Mouse (Mus musculus): Measurements from ENCODE around the gene Afg3l1.
"Not testable (repeated sequence)": the region's sequence is repeated elsewhere in the genome, so short reads cannot be mapped to it uniquely, and the experiment has no call there.

Gene Afg3l1

GRCm38 (mm10) chr8:123477737-123478258, at the start of gene Afg3l1:
Gene Afg3l1 (plus strand): TSS chr8:123477903.
- peak; percentile 92 for ATAC-seq (ENCODE audit: insufficient number of reproducible peaks, low FRiP score, low TSS enrichment)

GRCm38 (mm10) chr8:123428343-123428893, 49.3 kb upstream of the Afg3l1 start:
- no peak for ATAC-seq (ENCODE audit: insufficient number of reproducible peaks, low FRiP score, low TSS enrichment)

GRCm38 (mm10) chr8:123428939-123429721, 48.6 kb upstream of the Afg3l1 start:
- ATAC-seq (ENCODE audit: insufficient number of reproducible peaks, low FRiP score, low TSS enrichment): no peak

GRCm38 (mm10) chr8:123429722-123430013, 48.0 kb upstream of the Afg3l1 start:
- ATAC-seq (ENCODE audit: insufficient number of reproducible peaks, low FRiP score, low TSS enrichment): not testable (repeated sequence)

GRCm38 (mm10) chr8:123430936-123431335, 46.8 kb upstream of the Afg3l1 start:
- not testable (repeated sequence) for ATAC-seq (ENCODE audit: insufficient number of reproducible peaks, low FRiP score, low TSS enrichment)

GRCm38 (mm10) chr8:123431616-123432365, 45.9 kb upstream of the Afg3l1 start:
- no peak for ATAC-seq (ENCODE audit: insufficient number of reproducible peaks, low FRiP score, low TSS enrichment)

GRCm38 (mm10) chr8:123432381-123432780, 45.3 kb upstream of the Afg3l1 start:
- ATAC-seq (ENCODE audit: insufficient number of reproducible peaks, low FRiP score, low TSS enrichment): no peak

GRCm38 (mm10) chr8:123433241-123433974, 44.3 kb upstream of the Afg3l1 start:
- ATAC-seq (ENCODE audit: insufficient number of reproducible peaks, low FRiP score, low TSS enrichment): not testable (repeated sequence)

GRCm38 (mm10) chr8:123441788-123442187, 35.9 kb upstream of the Afg3l1 start:
- no peak for ATAC-seq (ENCODE audit: insufficient number of reproducible peaks, low FRiP score, low TSS enrichment)

- peak; percentile 7; the same call in 1 of the 2 replicates for ATAC-seq (ENCODE audit: insufficient number of reproducible peaks, low FRiP score, low TSS enrichment)
These were observed 35.4 kb upstream of the Afg3l1 start for GRCm38 (mm10) chr8:123442351-123442750.

GRCm38 (mm10) chr8:123442871-123443575, 34.7 kb upstream of the Afg3l1 start:
- peak; percentile 89 for ATAC-seq (ENCODE audit: insufficient number of reproducible peaks, low FRiP score, low TSS enrichment)

GRCm38 (mm10) chr8:123443576-123443921, 34.2 kb upstream of the Afg3l1 start:
- no peak for ATAC-seq (ENCODE audit: insufficient number of reproducible peaks, low FRiP score, low TSS enrichment)

- no peak for ATAC-seq (ENCODE audit: insufficient number of reproducible peaks, low FRiP score, low TSS enrichment)
These were observed 33.6 kb upstream of the Afg3l1 start for GRCm38 (mm10) chr8:123444131-123444530.

- no peak for ATAC-seq (ENCODE audit: insufficient number of reproducible peaks, low FRiP score, low TSS enrichment)
These were observed 31.7 kb upstream of the Afg3l1 start for GRCm38 (mm10) chr8:123445981-123446380.

GRCm38 (mm10) chr8:123446799-123447198, 30.9 kb upstream of the Afg3l1 start:
- no peak for ATAC-seq (ENCODE audit: insufficient number of reproducible peaks, low FRiP score, low TSS enrichment)

- ATAC-seq (ENCODE audit: insufficient number of reproducible peaks, low FRiP score, low TSS enrichment): no peak
These were observed 26.9 kb upstream of the Afg3l1 start for GRCm38 (mm10) chr8:123450783-123451182.

- not testable (repeated sequence) for ATAC-seq (ENCODE audit: insufficient number of reproducible peaks, low FRiP score, low TSS enrichment)
These were observed 26.0 kb upstream of the Afg3l1 start for GRCm38 (mm10) chr8:123451747-123452146.

GRCm38 (mm10) chr8:123452149-123452548, 25.6 kb upstream of the Afg3l1 start:
- ATAC-seq (ENCODE audit: insufficient number of reproducible peaks, low FRiP score, low TSS enrichment): no peak

GRCm38 (mm10) chr8:123453291-123453690, 24.4 kb upstream of the Afg3l1 start:
- ATAC-seq (ENCODE audit: insufficient number of reproducible peaks, low FRiP score, low TSS enrichment): no peak

- no peak for ATAC-seq (ENCODE audit: insufficient number of reproducible peaks, low FRiP score, low TSS enrichment)
These were observed 23.8 kb upstream of the Afg3l1 start for GRCm38 (mm10) chr8:123453951-123454350.

Measured in cerebellum, adult (tissue).